Mouse (Mus musculus): ENCODE results near the gene Casd1.

The Casd1 gene

GRCm38 (mm10) chr6:4600658-4601296 lies at the start of gene Casd1:
TSS of gene Casd1 (plus strand) at chr6:4600839.
- DNase-seq, result peak; percentile 75

GRCm38 (mm10) chr6:4555366-4555765 lies 45.3 kb upstream of the Casd1 start:
- DNase-seq, result no peak

- no peak for DNase-seq
These were observed 43.6 kb upstream of the Casd1 start for GRCm38 (mm10) chr6:4557086-4557485.

- peak; percentile 10 for DNase-seq
These were observed 43.0 kb upstream of the Casd1 start for GRCm38 (mm10) chr6:4557678-4558077.

GRCm38 (mm10) chr6:4561156-4561555 lies 39.5 kb upstream of the Casd1 start:
- DNase-seq, result no peak

- DNase-seq, result no peak
These were observed 39.0 kb upstream of the Casd1 start for GRCm38 (mm10) chr6:4561621-4562020.

GRCm38 (mm10) chr6:4562401-4562800 lies 38.2 kb upstream of the Casd1 start:
- DNase-seq, result no peak

- no peak for DNase-seq
These were observed 37.2 kb upstream of the Casd1 start for GRCm38 (mm10) chr6:4563477-4563876.

GRCm38 (mm10) chr6:4570412-4570811 lies 30.2 kb upstream of the Casd1 start:
- DNase-seq, result no peak

GRCm38 (mm10) chr6:4577756-4578155 lies 22.9 kb upstream of the Casd1 start:
- DNase-seq, result no peak

GRCm38 (mm10) chr6:4578343-4578742 lies 22.3 kb upstream of the Casd1 start:
- DNase-seq, result no peak

- DNase-seq, result no peak
These were observed 21.0 kb upstream of the Casd1 start for GRCm38 (mm10) chr6:4579620-4580019.

- DNase-seq, result no peak
These were observed 17.2 kb upstream of the Casd1 start for GRCm38 (mm10) chr6:4583485-4583884.

GRCm38 (mm10) chr6:4587946-4588345 lies 12.7 kb upstream of the Casd1 start:
- DNase-seq, result no peak

- DNase-seq, result no peak
These were observed 11.9 kb upstream of the Casd1 start for GRCm38 (mm10) chr6:4588722-4589121.

GRCm38 (mm10) chr6:4590089-4590488 lies 10.6 kb upstream of the Casd1 start:
- DNase-seq, result no peak

GRCm38 (mm10) chr6:4597711-4598110 lies 2.9 kb upstream of the Casd1 start:
- DNase-seq, result no peak

- DNase-seq, result no peak
These were observed 468 bp upstream of the Casd1 start for GRCm38 (mm10) chr6:4600085-4600657.

- DNase-seq, result peak; percentile 73
These were observed 775 bp downstream of the Casd1 start for GRCm38 (mm10) chr6:4601297-4601931.

GRCm38 (mm10) chr6:4602012-4602411 lies 1.4 kb downstream of the Casd1 start:
- no peak for DNase-seq

- no peak for DNase-seq
These were observed 5.8 kb downstream of the Casd1 start for GRCm38 (mm10) chr6:4606394-4606793.

- DNase-seq, result no peak
These were observed 9.7 kb downstream of the Casd1 start for GRCm38 (mm10) chr6:4610216-4610896.

- DNase-seq, result no peak
These were observed 11.2 kb downstream of the Casd1 start for GRCm38 (mm10) chr6:4611853-4612252.

GRCm38 (mm10) chr6:4612431-4612830 lies 11.8 kb downstream of the Casd1 start:
- DNase-seq, result no peak
